Mouse (Mus musculus) forebrain, embryonic 13.5 days (tissue): ENCODE data around the gene Cic. TPM values are rescaled to one million over a fixed set of nuclear protein-coding genes. Genes with fewer than 3 reads are reported as not detected.

ENCODE experiments used
- ATAC-seq: fragments of 200-750 bp; cut with Nextera tagmentation; 2 replicates; pipeline ENCODE4 v1.8.0; 2017
- H3K27ac ChIP-seq: fragments of 300-500 bp; sonication (generic); 2 replicates; pipeline ENCODE4 v1.5.1; 2015; ENCODE audit warnings: inconsistent platforms, mild to moderate bottlenecking, moderate library complexity
- H3K27me3 ChIP-seq: fragments of 300-500 bp; sonication (generic); 2 replicates; pipeline ENCODE4 v1.6.1; 2015; ENCODE audit warnings: mild to moderate bottlenecking, inconsistent platforms
- H3K36me3 ChIP-seq: fragments of 300-500 bp; sonication (generic); 2 replicates; pipeline ENCODE4 v1.6.1; 2015; ENCODE audit warnings: mild to moderate bottlenecking, inconsistent platforms; ENCODE audit not compliant: poor library complexity, severe bottlenecking
- H3K4me1 ChIP-seq: fragments of 300-500 bp; sonication (generic); 2 replicates; pipeline ENCODE4 v1.6.1; 2015; ENCODE audit warnings: inconsistent platforms
- H3K4me2 ChIP-seq: fragments of 300-500 bp; sonication (generic); 2 replicates; pipeline ENCODE4 v1.6.1; 2015; ENCODE audit warnings: inconsistent platforms, mild to moderate bottlenecking, moderate library complexity
- H3K4me3 ChIP-seq: fragments of 300-500 bp; sonication (generic); 2 replicates; pipeline ENCODE4 v1.5.1; 2015; ENCODE audit warnings: mild to moderate bottlenecking, inconsistent platforms
- H3K9ac ChIP-seq: fragments of 300-500 bp; sonication (generic); 2 replicates; pipeline ENCODE4 v1.6.1; 2015; ENCODE audit warnings: mild to moderate bottlenecking, inconsistent platforms
- H3K9me3 ChIP-seq: fragments of 300-500 bp; sonication (generic); replicated peaks from 2 replicates; pipeline ENCODE4 v1.6.1; 2016; ENCODE audit warnings: inconsistent platforms
- WGBS: fragments of 180-500 bp; shearing (Covaris S2); methylation state at CpG from one replicate; pipeline ENCODE4 v1.1.7; 2015; 5-methylcytosine and 5-hydroxymethylcytosine counted together
- polyA plus RNA-seq: library from polyadenylated mRNA; unstranded; fragments of >200 nt; fragmentation: Nextera tagmentation; extraction: Ambion mirVana; gene quantifications from 2 replicates; pipeline ENCODE4 v1.2.1, GENCODE M21; 2015

Cic gene
- polyA plus RNA-seq, 1 experiment from 2014 or later: 47.0 TPM

- no peak for ATAC-seq
- H3K4me2 ChIP-seq: no peak overlapping the region
- H3K27me3 ChIP-seq: no peaks in the 10 kb centered on the region
- H3K36me3 ChIP-seq: peaks cover 43% of the 10 kb centered on the region
- H3K4me3 ChIP-seq: no peak overlapping the region
- WGBS: 60% methylated on average over 5 of the region's 5 CpGs
- no peak overlapping the region for H3K27ac ChIP-seq
- peak overlapping the region; percentile 50 for H3K9ac ChIP-seq
- peaks cover 52% of the 10 kb centered on the region for H3K4me1 ChIP-seq
- H3K9me3 ChIP-seq: no peaks in the 10 kb centered on the region
Observed at GRCm38 (mm10) chr7:25274571-25274970, 7.1 kb downstream of the Cic start.

- no peak overlapping the region for H3K9ac ChIP-seq
- no peak overlapping the region for H3K4me2 ChIP-seq
- WGBS: 90% methylated on average over 3 of the region's 3 CpGs
- no peak for ATAC-seq
- peaks cover 52% of the 10 kb centered on the region for H3K4me1 ChIP-seq
- no peak overlapping the region for H3K4me3 ChIP-seq
- H3K27me3 ChIP-seq: no peaks in the 10 kb centered on the region
- no peak overlapping the region for H3K27ac ChIP-seq
- H3K9me3 ChIP-seq: no peaks in the 10 kb centered on the region
- peaks cover 43% of the 10 kb centered on the region for H3K36me3 ChIP-seq
Observed at GRCm38 (mm10) chr7:25274996-25275395, 7.5 kb downstream of the Cic start.

DNA sequence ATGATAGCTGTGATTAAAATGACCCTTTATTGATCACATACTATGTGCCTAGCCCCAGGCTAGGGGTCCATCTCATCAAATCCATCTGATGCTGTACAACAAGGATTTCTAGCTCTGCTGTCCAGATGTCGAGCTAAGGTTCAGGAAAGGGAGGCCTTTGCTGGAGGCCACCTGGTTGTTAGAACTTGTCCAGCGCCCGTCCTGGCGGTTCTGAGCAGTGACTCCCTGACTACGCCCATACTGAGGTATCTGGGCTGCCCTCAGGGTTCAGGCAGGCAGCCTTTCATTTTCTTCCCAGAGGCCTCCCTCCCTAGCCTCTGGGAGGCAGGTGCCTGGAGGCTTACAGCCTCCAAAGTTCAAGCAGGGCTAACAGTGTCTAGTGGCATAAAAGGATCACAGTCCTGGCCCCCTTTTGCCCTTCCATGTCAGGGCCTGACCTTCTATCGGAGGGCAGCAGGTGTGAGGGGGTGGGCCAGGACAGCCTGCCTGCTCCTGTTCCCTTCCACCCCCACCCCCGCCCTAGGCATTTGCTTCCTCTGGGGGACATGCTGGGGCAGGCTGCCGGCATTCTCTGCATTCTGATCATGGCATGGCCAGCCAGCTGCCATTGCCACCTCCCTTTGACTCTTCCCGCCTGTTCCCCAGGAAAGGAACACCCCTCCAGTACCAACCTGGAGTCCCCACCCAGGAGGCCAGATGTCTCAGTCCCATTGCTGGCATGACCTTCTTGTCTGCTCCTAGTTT lies 8.2 kb downstream of the Cic start:
- peaks cover 53% of the 10 kb centered on the region for H3K4me1 ChIP-seq
- peak overlapping the region; percentile 38 for H3K9ac ChIP-seq
- H3K4me2 ChIP-seq: 0 out of 2 replicates have a peak overlapping the region, but pooled peaks have one; percentile 1
- no peaks in the 10 kb centered on the region for H3K27me3 ChIP-seq
- 65% methylated on average over 9 of the region's 9 CpGs for WGBS
- peaks cover 40% of the 10 kb centered on the region for H3K36me3 ChIP-seq
- H3K4me3 ChIP-seq: no peak overlapping the region
- no peak for ATAC-seq
- no peak overlapping the region for H3K27ac ChIP-seq
- no peaks in the 10 kb centered on the region for H3K9me3 ChIP-seq

DNA sequence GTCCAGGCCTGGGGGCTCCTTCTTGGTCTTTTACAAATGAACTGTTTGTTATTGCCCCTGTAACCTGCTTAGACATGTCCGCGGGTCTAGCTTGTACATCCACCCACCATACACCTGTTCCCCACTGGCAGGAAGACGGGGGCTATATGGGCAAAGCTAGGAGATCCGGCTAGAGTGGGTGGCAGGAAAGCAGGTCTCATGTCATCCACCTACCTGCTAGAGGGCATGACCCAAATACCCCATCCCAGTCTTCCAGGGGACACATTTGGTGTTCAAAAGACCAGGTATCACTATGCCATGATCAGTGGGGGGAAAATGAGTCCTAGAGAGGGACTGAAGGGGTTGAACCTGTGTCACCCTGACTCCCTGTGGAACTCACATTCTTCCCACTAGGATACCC lies 9.9 kb downstream of the Cic start:
- H3K27ac ChIP-seq: peak overlapping the region; percentile 100; the same call in 1 of the 2 replicates
- peak overlapping the region; percentile 81 for H3K4me2 ChIP-seq
- no peaks in the 10 kb centered on the region for H3K27me3 ChIP-seq
- WGBS: 83% methylated on average over 4 of the region's 4 CpGs
- H3K9ac ChIP-seq: peak overlapping the region; percentile 85
- ATAC-seq: no peak
- H3K4me3 ChIP-seq: peak overlapping the region; percentile 76
- H3K9me3 ChIP-seq: no peaks in the 10 kb centered on the region
- H3K4me1 ChIP-seq: peaks cover 63% of the 10 kb centered on the region
- peaks cover 23% of the 10 kb centered on the region for H3K36me3 ChIP-seq

DNA sequence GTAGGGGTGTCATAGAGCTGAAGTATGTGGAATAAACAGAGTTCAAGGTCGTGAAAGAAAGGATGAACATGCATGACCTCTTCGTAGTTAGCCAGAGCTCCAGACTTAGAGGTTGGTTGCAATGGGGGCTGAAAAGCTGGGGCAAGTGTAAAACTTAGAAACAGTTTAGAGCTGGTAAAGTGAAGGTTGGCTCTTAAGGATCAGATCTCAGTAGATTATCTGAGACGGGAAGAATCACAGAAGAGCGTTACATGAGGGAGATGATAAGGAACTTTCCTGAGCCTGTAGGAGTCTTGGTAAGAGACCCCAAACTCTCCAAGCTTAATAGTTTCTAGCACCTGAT lies 10.5 kb downstream of the Cic start:
- Histone ChIP-seq H3K27ac (peak overlapping the region; percentile 100), H3K4me1 (peaks cover 63% of the 10 kb centered on the region), H3K9me3 (no peaks in the 10 kb centered on the region), H3K9ac (peak overlapping the region; percentile 85), H3K27me3 (no peaks in the 10 kb centered on the region), H3K4me3 (peak overlapping the region; percentile 76), H3K36me3 (peaks cover 18% of the 10 kb centered on the region), H3K4me2 (peak overlapping the region; percentile 81)
- WGBS: 15% methylated on average over 4 of the region's 4 CpGs
- ATAC-seq: no peak

GRCm38 (mm10) chr7:25278341-25279075 lies 11.0 kb downstream of the Cic start:
- under 1% methylated on average over 52 of the region's 60 CpGs for WGBS

DNA sequence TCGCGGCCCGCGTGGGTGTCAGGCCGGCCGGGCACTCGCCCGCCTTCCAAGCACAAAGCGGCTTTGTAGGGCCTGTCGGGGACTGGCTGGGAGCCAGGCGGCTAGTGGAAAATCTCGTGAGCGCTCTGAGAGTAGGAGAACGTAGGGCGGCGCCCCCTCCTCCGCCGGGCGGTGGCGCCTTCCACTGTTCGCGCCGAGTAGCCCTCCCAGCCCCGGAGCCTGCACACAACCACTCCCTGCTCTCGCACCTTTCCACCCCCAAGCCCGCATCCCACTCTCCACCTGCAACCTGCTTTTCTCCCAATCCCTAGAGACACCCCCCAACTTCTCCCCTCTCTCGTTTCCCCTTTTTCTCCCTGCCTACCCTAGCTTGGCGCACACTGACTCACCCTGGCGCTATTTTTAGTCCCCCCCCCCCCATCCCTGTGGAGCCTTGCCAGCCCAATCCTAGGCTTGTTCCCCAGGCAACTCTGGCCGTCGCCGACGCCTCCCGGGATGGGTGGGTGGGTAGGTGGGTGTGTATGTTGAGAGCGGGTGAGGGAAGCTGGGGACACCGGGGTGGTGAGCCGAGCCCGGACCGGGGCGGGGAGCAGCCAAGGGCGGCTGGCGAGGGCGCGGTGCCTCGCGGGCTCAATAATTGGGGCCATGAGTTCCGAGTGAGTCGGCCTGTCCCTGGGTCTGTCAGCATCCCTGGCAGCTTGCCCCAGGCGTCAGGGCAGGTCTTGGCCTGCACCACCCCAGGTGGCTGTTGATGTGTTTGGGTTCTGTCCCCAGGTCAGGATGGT lies 11.8 kb downstream of the Cic start:
- H3K27me3 ChIP-seq: no peaks in the 10 kb centered on the region
- under 1% methylated on average over 38 of the region's 49 CpGs for WGBS
- H3K4me1 ChIP-seq: peaks cover 65% of the 10 kb centered on the region
- H3K9ac ChIP-seq: peak overlapping the region; percentile 85
- H3K27ac ChIP-seq: peak overlapping the region; percentile 100
- no peaks in the 10 kb centered on the region for H3K9me3 ChIP-seq
- ATAC-seq: peak; percentile 64
- peak overlapping the region; percentile 76 for H3K4me3 ChIP-seq
- H3K36me3 ChIP-seq: peaks cover 5% of the 10 kb centered on the region; the same call in 1 of the 2 replicates
- H3K4me2 ChIP-seq: peak overlapping the region; percentile 81

More at GRCm38 (mm10) chr7:25278341-25279075, 11.0 kb downstream of the Cic start:
- peak overlapping the region; percentile 76 for H3K4me3 ChIP-seq
- H3K9me3 ChIP-seq: no peaks in the 10 kb centered on the region
- peak; percentile 75 for ATAC-seq
- H3K27ac ChIP-seq: peak overlapping the region; percentile 100
- H3K27me3 ChIP-seq: no peaks in the 10 kb centered on the region
- H3K36me3 ChIP-seq: peaks cover 12% of the 10 kb centered on the region
- H3K9ac ChIP-seq: peak overlapping the region; percentile 85
- peak overlapping the region; percentile 81 for H3K4me2 ChIP-seq
- peaks cover 65% of the 10 kb centered on the region for H3K4me1 ChIP-seq

GRCm38 (mm10) chr7:25279861-25280791 lies 12.6 kb downstream of the Cic start:
- WGBS: 0% methylated on average over 6 of the region's 6 CpGs
- ATAC-seq: peak; percentile 9; the same call in 1 of the 2 replicates

DNA sequence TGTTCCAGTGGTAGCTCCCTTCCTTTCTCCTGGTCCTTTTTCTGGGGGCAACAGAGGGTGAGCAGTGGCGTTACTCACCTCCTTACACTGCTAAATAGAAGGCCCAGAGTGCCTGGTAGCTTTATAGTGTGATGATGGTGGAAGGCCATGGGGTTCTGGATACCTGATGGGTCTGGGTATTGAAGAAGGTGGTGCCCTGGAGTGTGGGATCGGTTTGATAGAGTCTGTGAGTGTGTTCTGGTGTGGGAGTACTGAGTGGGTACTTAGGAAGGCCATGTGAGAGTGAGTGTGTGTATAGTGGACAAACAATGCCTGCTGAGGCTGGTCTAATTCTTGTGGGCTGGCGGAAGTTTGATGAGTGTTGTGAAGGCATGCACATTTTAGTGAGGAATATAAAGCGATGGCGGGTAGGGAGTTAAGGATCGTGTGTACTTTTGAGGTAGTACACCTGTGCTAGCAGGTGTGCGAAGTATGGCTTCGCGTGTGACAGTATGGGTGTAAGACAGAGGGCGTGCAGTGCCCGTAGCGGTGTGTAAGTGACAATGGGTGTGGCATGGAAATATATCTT lies 13.7 kb downstream of the Cic start:
- Histone ChIP-seq H3K9ac (peak overlapping the region; percentile 56), H3K4me2 (peak overlapping the region; percentile 81), H3K4me1 (peaks cover 64% of the 10 kb centered on the region), H3K4me3 (peak overlapping the region; percentile 76), H3K27ac (peak overlapping the region; percentile 100), H3K9me3 (no peaks in the 10 kb centered on the region), H3K27me3 (no peaks in the 10 kb centered on the region), H3K36me3 (peaks cover 15% of the 10 kb centered on the region)
- WGBS: 21% methylated on average over 12 of the region's 12 CpGs
- no peak for ATAC-seq

More at GRCm38 (mm10) chr7:25279861-25280791, 12.6 kb downstream of the Cic start:
- Histone ChIP-seq H3K4me1 (peaks cover 66% of the 10 kb centered on the region), H3K9ac (peak overlapping the region; percentile 85), H3K4me3 (peak overlapping the region; percentile 76), H3K27ac (peak overlapping the region; percentile 100), H3K36me3 (peaks cover 9% of the 10 kb centered on the region), H3K27me3 (no peaks in the 10 kb centered on the region), H3K4me2 (peak overlapping the region; percentile 81), H3K9me3 (no peaks in the 10 kb centered on the region)

- peak overlapping the region; percentile 81 for H3K4me2 ChIP-seq
- 0% methylated on average over 50 of the region's 108 CpGs for WGBS
- no peaks in the 10 kb centered on the region for H3K27me3 ChIP-seq
- H3K4me1 ChIP-seq: peaks cover 64% of the 10 kb centered on the region
- H3K9ac ChIP-seq: peak overlapping the region; percentile 89
- no peaks in the 10 kb centered on the region for H3K9me3 ChIP-seq
- peak overlapping the region; percentile 100 for H3K27ac ChIP-seq
- H3K4me3 ChIP-seq: peak overlapping the region; percentile 76
- peaks cover 23% of the 10 kb centered on the region for H3K36me3 ChIP-seq
- peak; percentile 71 for ATAC-seq
Observed at GRCm38 (mm10) chr7:25281734-25282601, 14.5 kb downstream of the Cic start.
